Mouse (Mus musculus) T-helper 17 cell (primary cell): ENCODE results near the gene Letm1.

ENCODE experiments used
- in situ Hi-C, 2 experiments: fragments of 300-600 bp; cut with MboI, MseI; formaldehyde crosslinking; loops; 1 replicate in 1 of 2; 2 replicates in 1 of 2; pipeline ENCODE4 v1.15.1; 2025; ENCODE audit warnings: high pct_unique_total_duplicates in 2 of 2

The Letm1 gene

GRCm38 (mm10) chr5:33740548-33740947 is 42.1 kb downstream of the Letm1 start:
- in situ Hi-C loops, result loop anchor here in 1 of 2 experiments (10.0 kb wide), 1 partner anchor 964 kb away; no protein-coding TSS in a partner anchor

- in situ Hi-C loops, result no loop called here
These were observed 44.3 kb downstream of the Letm1 start for GRCm38 (mm10) chr5:33738341-33738740.

GRCm38 (mm10) chr5:33737903-33738321 is 44.7 kb downstream of the Letm1 start:
- in situ Hi-C loops, result no loop called here

GRCm38 (mm10) chr5:33736230-33736629 is 46.4 kb downstream of the Letm1 start:
- in situ Hi-C loops, result no loop called here

GRCm38 (mm10) chr5:33735412-33736092 is 47.1 kb downstream of the Letm1 start:
- in situ Hi-C loops, result no loop called here

GRCm38 (mm10) chr5:33733837-33734236 is 48.8 kb downstream of the Letm1 start:
- in situ Hi-C loops, result loop anchor here in 1 of 2 experiments (5.0 kb wide), 1 partner anchor 47 kb away; no protein-coding TSS in a partner anchor

GRCm38 (mm10) chr5:33731051-33731450 is 51.6 kb downstream of the Letm1 start:
- in situ Hi-C loops, result loop anchor here in 1 of 2 experiments (5.0 kb wide), 1 partner anchor 44 kb away; no protein-coding TSS in a partner anchor

GRCm38 (mm10) chr5:33730516-33730915 is 52.1 kb downstream of the Letm1 start:
- in situ Hi-C loops, result loop anchor here in 1 of 2 experiments (5.0 kb wide), 1 partner anchor 43 kb away; no protein-coding TSS in a partner anchor

GRCm38 (mm10) chr5:33728841-33729240 is 53.8 kb downstream of the Letm1 start:
- in situ Hi-C loops, result no loop called here

- in situ Hi-C loops, result no loop called here
These were observed 55.7 kb downstream of the Letm1 start for GRCm38 (mm10) chr5:33726891-33727290.

- in situ Hi-C loops, result no loop called here
These were observed 56.5 kb downstream of the Letm1 start for GRCm38 (mm10) chr5:33726081-33726647.

GRCm38 (mm10) chr5:33723641-33724465 is 58.8 kb downstream of the Letm1 start:
- in situ Hi-C loops, result no loop called here

GRCm38 (mm10) chr5:33723019-33723640 is 59.5 kb downstream of the Letm1 start:
- in situ Hi-C loops, result no loop called here

- in situ Hi-C loops, result no loop called here
These were observed 60.2 kb downstream of the Letm1 start for GRCm38 (mm10) chr5:33722266-33723018.

GRCm38 (mm10) chr5:33721541-33722265 is 60.9 kb downstream of the Letm1 start, which contains the start of gene Fgfr3:
Gene Fgfr3, plus strand, starts transcription at chr5:33721674.
- in situ Hi-C loops, result no loop called here

- in situ Hi-C loops, result no loop called here
These were observed 61.6 kb downstream of the Letm1 start for GRCm38 (mm10) chr5:33720852-33721490.

GRCm38 (mm10) chr5:33718460-33718859 is 64.2 kb downstream of the Letm1 start:
- in situ Hi-C loops, result no loop called here

- in situ Hi-C loops, result no loop called here
These were observed 66.2 kb downstream of the Letm1 start for GRCm38 (mm10) chr5:33716467-33716866.

- in situ Hi-C loops, result no loop called here
These were observed 67.4 kb downstream of the Letm1 start for GRCm38 (mm10) chr5:33715182-33715581.

GRCm38 (mm10) chr5:33712550-33712949 is 70.1 kb downstream of the Letm1 start:
- in situ Hi-C loops, result no loop called here
